Mouse (Mus musculus): ENCODE measurements around the gene Smyd3.

The Smyd3 gene

DNA sequence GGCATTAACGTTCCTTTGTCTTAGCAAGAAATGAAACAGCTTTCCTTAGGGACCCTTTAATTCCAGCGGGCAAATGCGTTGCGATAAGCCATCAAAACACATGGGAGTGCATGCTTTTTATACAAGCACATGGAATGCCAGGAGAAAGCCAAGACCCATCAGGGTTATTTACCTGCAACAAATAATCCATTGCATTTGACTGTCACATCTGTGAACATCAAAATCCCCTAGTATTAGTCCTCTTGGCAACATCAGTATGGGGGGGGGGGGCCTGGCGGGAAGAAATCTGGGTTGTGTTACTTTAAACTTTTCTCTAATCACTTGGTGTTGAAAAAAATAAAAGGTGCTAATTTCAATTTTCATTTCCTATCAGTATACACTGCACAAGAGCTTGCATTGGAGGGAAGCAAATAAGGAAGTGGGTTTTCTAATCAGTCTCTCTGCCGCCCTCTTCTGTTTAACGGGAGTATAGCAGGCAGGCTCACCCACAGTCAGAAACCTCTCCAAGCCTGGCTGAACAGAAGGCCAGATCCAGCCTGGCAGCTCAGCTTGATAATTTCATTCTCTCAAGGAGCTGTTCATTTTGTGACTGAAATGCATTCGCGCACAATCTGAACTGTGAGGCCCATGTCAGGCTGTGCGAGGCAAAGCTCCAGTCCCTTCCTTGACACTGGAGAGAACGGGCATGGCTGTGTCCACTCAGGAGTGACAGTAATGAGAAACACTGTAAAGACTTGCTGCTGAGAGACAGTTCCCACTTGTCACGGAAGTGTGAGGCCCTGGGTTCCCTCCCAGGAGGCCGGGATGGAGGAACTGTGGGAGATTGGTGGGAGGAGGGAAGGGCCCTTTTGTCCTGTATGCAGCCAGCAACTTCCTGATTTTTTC is 285.8 kb downstream of the Smyd3 start:
- in situ Hi-C loops (cut with MboI), result no loop called here

DNA sequence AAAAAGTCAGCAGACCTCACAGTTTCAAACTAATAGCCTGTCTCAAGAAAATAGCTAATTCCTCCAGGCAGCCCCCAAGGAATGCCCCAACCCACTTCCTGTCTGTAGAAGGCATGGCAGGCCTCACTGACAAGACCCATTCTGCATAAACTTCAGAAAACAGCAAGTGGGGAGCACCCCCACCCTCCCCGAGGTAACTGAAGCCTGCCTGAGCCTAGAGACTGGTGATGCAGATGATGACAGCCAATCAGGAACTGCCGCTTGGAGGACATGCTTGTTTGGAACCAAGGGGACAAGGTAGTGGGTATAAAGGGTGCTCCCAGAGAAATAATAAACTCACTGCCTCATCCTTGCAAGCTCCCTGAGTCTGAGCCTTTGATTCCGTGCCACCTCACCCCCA is 288.3 kb downstream of the Smyd3 start:
- in situ Hi-C loops (cut with MboI), result no loop called here

DNA sequence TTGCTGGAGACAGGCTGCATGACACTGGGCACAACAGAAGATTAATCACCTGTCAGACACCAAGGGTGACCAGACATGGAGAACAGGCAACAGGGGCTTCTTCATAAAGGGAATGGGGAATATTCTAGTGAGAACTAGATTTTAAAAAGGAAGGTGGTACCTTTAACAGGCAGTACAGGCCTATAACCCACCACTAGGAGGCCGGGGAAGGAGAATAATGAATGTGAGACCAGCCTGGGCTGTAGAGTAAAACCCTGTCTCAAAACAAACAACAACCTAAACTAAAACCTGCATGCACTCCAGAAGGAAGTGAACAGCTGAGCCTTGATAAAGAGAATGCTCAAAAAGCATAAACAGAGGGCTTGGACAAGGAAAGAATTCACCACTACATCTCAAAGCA is 297.6 kb downstream of the Smyd3 start:
- in situ Hi-C loops (cut with MboI), result no loop called here

DNA sequence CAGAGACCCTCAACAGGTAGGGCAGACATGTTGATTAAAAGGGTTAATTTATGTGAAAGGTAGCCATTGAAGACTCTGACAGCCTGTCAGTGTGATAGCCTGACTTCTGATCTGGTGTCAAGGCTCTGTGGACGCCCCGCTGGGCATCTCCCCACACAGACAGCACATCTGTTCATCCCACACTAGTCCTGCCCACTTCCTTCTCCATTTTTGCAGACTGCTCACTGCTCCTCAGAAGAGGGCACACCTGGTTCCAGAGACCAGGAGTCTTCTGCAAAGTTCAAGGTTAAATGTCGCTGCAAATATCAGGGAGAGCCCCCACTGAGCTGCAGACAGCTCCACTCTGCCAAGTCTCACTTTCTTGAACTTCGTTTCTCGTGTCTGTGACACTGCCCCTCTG is 299.8 kb downstream of the Smyd3 start:
- in situ Hi-C loops (cut with MboI), result no loop called here

DNA sequence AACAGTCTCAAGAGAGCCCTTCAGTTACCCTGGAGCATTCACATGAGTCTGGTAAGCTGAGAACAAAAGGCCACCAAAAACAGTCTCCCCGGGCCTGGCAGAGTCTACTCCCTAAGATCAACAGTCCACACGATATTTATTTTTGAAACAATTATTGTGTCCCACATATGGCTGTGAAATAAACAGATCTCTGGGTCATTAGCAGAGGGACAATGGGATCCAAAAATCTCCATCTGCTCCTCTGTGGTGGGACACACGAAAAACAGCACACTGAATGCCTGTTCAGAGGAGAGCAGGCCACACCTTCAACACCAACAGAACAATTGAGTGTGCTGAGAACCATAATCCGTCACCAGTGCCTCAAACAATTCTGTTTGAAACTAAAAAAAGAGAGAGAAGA is 300.8 kb downstream of the Smyd3 start:
- in situ Hi-C loops (cut with MboI), result no loop called here

DNA sequence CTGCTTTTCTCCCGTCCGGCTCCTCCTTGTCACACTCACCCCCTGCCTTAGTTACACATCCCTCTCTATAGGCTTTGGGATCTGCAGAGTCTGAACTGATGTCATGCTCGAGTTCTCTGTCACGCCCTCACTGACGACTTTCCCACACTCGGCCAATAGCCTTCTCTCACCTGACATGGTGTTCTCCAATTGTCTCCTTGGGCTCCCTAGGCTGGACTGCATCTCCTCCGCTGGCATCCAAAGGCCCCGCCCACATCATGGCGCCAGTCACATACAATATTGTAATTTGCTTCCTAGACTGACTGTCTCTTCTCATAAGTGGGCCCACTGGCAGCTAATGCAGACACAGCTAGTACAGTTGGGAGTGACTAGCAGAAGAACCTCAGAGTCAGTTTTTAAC is 304.5 kb downstream of the Smyd3 start:
- in situ Hi-C loops (cut with MboI), result no loop called here

DNA sequence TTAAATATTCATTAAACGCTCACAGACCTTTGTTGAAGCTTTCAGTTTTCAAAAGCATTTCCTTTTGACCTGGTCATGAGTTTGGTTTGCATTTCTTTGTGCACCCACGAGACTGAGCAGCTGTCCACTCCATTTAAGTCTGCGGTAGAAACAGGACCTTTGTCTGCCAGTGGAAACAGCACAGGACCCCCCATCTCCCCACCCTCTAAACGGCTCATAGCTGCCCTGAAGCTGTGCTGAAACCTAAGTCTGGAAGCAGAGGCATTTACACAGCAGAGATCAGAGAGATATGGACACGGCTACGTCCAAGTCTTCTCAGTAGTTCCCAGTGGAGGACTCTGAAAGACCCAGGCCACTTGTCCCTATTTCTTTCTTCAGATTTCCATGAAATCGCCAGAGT is 305.5 kb downstream of the Smyd3 start:
- in situ Hi-C loops (cut with MboI), result no loop called here

DNA sequence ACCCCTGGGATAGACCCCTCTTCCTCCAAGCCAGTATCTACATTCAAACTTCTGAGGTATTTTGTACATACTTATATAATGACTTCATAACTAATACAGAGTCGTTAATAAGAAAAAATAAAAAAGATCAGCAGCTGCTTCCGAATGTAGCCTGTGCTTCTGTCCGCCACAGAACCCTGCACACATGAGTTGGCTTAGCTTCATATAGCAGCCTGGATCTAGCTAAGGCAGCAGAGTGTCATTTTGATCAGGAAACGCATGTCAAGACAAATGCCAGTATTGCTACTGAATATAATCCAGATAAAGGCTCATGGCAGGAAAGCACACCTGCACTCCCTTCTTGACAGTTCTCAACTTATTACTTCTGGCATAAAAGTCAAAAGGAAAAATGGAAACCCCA is 306.5 kb downstream of the Smyd3 start:
- in situ Hi-C loops (cut with MboI), result no loop called here

DNA sequence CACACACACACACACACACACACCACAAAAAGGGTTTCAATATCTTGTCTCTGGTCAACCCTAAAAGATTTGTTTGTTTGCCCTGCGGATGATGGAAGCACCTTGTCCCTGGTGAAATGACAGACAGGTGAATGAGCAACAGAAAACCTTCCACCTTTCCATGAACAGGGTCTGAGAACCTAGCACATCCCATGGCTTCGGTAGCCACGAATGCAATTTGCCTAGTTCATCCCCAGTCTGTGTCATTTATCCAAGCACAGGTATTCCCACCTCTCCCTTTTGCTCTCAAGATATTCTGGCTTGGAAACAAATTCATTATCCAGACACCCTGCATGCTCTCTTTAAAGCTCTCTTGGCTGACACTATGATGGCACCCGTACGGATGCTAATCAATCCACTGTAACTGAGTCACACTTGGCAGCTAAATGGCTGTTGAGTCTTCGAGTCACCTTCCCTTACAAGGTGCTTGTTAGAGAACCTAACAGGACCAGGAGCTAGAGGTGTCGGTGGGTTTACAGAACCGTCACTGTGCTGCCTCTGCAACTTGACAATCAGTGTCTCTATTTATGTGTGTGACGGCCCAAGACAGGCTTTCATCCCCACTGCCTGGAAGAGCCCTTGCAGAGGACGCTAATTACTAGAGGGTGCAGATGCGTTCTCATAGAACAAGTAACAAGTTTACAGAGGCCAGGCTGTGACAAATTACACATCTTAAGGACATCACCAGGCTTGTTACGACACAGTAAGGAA is 309.8 kb downstream of the Smyd3 start:
- in situ Hi-C loops (cut with MboI), result no loop called here

DNA sequence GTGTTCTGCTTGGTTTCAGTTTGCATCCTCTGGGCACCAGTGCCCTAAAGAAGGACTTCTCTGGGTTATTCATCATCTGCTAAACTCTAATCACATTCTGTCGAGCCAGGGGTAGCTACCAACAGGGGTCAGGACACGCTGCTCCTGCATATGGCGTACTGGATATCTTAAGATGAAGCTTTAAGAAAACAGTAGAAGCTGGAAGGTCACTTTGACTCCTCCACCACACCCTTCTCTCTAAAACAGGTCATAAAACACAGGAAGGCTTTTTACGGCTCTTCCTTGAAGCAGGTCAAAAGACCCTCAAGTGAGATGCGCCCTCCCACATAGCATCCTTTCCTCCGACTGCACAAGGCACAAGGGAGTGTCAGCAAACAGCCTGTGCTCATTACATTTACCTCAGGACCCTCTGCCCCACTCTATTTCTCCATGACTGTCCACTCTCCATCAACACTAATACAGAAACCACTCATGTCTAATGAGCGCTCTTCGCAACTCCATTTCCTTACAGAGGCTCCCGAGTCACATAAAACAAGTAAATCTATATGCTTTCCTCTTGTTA is 310.6 kb downstream of the Smyd3 start:
- in situ Hi-C loops (cut with MboI), result no loop called here

DNA sequence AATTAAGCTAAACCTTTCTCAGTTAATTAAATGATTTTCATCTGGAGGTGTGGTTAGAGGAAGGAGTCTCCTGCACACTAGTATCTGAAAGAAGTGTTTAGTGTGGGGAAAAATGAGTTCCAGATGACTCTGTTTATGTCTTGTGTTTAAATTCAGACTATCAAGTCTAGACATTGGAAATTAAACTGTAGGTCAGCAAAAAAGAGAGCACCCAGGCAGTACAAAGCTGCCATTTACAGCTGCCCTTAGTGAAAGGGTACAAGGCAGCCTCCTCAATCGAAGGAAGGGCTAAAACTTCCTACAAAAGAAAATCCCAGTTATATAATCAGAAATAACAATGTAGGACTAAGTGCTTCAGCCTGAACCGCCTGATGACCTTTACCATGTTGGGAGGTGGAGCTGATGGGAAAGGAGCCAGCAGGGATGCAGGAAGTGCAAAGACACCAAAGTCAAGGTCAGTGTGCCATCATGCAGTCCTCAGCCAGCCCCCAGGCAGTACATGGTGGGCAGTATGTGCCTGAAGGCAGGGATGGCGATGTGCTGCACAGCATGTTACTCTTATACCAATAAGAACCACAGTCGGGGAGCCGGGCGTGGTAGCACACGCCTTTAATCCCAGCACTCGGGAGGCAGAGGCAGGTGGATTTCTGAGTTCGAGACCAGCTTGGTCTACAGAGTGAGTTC is 319.2 kb downstream of the Smyd3 start:
- in situ Hi-C loops (cut with MboI), result no loop called here

DNA sequence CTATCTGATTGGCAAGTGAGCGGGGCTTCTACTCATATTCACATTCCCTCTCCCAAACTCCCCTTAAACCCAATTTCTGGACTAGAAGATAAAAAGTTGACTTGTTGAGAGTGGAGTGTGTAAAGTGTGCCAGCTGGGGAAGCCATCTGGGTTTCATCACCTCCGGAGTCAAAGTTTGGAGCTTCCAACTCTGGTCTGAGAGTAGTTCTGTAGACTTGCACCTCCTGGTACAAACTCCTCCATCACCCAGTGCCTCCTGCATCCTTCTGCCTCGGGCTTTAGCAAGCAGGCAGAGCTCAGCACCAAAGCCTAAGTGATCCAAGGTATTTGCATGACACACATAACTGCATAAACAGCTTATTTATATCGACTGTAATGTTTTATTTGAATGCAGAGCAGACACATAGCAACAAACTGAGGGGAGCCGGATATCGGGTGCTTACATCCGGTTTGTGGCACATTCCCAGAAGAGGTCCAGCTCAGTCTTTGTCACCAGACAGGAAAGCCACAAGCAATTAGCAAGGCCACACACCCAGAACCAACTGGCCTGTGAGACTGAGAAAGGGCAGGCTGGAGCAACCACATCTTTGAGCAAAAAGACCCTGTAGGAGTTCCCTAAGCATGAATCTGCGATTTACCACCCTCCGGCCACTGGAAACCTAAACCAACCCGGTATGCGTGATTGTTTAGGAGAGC is 319.9 kb downstream of the Smyd3 start:
- in situ Hi-C loops (cut with MboI), result no loop called here

DNA sequence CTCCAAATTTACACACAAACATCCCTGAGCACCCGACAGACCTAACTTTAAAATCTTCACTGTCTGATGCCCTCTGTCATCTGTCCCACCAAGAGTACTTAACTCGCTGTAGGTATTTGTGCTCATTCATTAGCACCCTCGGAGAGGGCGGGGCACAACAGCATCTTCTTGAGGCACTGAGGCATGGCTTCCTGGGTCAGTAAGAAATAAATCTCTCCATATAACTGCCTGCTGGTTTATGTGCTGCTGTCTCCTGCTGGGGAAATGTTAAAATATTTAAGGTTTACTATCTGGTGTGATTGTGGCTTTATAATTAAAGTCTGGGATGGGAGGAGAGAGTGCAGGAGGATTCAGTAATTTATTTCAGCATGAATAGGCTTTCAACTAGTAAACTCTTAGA is 320.7 kb downstream of the Smyd3 start:
- in situ Hi-C loops (cut with MboI), result no loop called here

DNA sequence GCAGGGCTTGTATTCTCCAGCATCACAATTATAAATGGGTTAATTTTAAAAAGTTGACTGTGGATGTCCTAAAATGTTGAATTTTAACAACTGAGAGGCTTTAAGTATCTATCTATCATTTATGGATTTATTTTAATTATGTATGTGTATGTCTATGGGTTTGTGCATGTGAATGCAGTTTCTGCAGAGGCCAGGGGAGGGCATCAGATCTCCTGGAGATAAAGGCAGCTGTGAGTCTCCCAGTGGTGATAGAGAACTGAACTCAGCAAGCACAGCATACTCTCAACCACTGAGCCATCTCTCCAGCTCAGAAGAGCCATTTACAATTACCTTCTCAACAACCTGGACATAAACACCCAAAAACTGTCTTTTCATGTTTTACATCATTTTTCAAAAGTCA is 321.4 kb downstream of the Smyd3 start:
- in situ Hi-C loops (cut with MboI), result no loop called here

DNA sequence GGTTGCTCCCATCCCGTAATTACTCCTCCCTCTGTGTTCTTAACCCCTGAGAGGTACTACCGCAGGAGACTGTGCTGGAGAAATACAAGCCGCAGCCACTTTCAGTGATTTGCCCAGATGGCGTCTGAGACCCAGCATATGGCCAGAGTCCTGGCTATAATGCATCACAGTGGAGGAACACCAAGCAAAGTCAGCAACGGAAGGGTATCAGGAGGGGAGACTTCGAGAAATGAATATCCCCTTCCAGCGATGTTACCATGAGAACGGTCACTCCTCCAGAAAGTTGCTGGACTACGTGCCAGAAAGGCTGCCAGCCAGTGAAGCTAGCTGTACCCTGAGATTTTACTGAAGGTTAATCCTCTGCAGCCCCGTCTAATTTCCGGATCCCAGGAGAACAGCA is 325.1 kb downstream of the Smyd3 start:
- in situ Hi-C loops (cut with MboI), result no loop called here

DNA sequence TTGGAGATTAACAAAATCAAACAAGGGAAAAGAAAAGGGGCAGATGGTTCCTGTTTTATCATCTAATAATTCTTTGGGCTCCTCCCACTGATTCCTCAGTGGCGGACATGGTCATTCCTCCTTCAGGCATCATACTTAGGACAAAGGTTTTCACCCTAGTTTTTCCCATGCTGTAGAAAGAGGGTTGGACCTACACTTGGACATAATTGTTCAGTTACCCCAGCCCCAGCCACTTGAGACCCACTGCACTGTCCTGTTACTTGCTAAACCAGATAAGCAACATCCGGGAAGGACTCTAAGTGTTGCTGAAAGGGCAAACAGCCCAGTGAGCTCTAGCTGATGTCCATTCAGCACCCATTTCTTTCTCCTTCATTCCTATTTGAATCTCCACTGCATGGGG is 327.0 kb downstream of the Smyd3 start:
- in situ Hi-C loops (cut with MboI), result no loop called here

DNA sequence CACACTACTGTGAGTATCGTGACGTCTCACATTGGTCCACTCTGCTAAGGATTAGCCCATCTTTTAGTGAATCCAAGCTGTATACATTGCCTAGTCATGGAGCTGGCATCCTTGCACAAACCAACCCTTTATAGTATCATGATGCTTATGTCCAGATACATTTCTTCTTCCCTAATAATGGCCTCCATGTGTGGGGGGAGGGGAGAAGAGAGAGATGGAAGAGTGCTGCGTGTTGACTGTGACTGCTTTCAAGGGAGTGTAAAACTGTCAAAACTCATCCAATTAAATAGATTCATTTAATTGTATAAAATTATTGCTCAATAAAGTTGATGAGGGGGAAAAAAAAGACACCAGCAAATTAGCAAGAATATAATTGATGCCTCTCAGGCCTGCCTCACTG is 330.7 kb downstream of the Smyd3 start:
- in situ Hi-C loops (cut with MboI), result no loop called here

DNA sequence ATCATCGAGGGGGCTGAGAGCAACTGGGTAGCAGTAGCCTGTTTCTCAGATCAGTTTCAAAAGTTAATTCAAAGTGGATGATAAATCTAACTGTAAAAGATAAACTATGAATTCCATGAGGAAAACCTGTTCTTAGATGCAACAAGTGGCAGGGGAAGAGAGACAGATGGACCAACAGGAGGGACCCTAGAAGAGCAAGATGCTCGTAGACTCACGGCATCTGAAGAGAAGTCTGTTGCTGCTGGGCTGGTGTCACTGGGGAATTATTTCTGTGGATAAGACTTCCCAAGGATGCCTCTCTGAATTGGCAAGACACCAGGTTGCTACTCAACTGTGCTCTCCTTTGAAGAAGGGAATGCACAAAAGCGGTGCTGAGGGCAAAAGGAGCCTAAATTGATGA is 333.2 kb downstream of the Smyd3 start:
- in situ Hi-C loops (cut with MboI), result no loop called here

DNA sequence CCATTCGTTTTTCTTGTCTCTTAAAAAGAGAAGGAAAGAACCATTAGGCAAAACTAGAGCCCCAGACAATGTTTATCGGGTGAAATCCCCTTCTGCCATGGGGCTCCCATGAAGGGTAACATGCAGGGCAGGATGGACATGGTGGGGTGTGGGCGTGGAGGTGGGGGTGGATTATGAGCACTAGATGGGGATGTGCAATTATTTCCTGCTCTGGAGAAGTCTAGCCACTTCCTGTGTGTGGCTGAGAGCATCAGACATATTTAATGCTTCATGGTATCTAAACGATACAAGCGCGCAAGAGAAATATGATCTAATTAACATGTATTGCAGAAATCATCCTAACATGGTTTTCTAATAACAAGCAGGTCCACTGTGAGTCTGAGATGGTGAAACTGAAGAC is 334.3 kb downstream of the Smyd3 start:
- in situ Hi-C loops (cut with MboI), result no loop called here

DNA sequence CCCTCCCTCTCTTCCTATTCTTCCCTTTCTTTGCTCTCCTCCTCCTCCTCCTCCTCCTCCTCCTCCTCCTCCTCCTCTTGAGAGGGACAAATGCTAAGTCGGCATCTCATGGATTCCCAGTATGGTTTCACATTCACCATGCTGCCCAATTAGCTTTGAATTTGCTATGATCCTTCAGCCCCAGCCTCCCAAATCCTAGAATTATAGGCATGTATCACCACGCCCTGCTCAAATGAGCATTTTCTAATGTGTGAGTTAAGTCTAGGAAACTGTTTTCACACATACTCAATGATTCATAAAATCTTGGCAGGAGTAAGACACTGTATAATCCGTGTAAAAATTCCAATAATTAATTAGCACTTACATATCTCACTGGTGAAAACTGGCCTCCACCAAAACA is 337.3 kb downstream of the Smyd3 start:
- in situ Hi-C loops (cut with MboI), result no loop called here

DNA sequence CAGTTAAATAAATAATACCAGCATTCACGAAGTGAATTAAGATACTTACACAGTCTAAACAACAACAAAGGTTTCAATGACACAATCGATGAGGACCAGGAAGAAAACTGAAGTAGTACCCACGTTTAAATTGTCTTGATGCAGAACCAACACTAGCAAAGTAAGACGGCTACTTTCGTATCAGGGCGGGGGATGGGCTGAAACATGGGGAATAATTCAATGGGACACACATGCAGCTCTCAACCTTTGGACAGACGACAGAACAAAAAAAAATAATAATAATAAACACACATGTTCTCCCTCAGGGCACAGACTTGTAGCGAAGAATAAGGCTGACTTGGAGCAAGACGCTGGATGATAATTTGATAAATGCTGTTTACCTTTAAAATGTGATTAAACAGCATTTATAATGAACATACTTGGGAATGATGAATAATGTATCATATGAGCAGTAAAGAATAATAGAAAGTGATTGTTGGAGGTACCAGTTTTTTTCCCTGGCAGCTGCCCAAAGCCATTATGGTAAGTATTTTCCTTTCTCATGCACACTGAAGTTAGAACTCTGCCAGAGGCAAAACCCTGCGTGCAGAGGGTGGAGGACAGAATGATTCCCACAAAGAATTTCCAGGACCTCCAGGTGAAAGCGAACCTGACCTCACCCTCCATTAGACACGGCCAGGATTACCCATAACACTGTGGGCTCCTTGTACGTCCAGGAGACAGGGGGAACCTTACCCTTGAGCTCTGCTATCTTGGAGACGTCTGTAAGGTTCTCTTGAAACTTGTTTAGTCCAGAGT is 340.8 kb downstream of the Smyd3 start:
- in situ Hi-C loops (cut with MboI), result no loop called here
